Mouse (Mus musculus) left cerebral cortex, postnatal 10 days (tissue): ENCODE results near the gene Hk2. TPM values are rescaled to one million over a fixed set of nuclear protein-coding genes. Genes with fewer than 3 reads are reported as not detected.
A peak's percentile ranks its signal among the peaks of the same experiment; 100 is the strongest.

Experiments
- DNase-seq, 2 experiments: peaks; one replicate each; pipeline ENCODE4 v3.0.0; 2021 to 2022; ENCODE audit warnings: low spot score in 2 of 2, mixed read lengths in 1 of 2; ENCODE audit errors: extremely low spot score in 1 of 2
- intact Hi-C: fragments of 180-260 bp; cut with DNase I; formaldehyde crosslinking; loops from one replicate; pipeline ENCODE4 v1.15.1; 2025
- total RNA-seq, 2 experiments: library from RNA; stranded (reverse); gene quantifications; 2 replicates each; pipeline ENCODE4 v1.2.3; 2021

Hk2 gene
- total RNA-seq, 2 experiments from 2014 or later = 3.6 to 4.5 TPM

DNA sequence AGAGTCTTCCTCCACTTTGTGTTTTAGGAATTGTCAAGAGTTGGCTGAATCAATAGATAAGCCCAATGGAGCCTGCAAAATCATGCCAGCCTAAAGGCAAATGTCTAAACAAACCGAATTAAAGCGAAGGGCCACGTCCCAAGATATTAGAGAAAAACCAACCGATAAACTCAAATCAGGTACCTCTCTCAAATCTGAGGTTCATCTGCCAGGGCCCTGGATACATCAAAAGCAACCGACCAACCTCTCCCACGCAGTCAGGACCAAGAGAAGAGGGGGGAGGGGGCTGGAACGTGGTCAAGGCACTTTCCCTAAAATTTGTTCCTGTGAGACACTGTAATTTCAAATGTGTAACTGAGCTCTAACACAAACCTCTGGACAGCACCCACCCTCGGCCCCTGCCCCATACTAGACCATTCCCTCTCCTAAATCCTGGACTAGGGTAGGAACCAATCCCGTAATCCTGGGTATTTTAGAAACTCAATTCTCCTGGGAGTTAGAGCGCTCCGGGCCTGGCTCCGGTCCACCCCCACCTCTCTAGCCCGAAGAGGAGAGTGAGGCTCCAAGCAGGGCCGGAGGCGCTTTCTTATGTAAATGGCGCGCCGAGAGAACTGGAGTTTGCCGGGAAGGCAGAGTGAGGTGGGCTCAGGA lies 1.7 kb downstream of the Hk2 start:
- peak in 1 of 2 experiments; percentile 36 for DNase-seq
- intact Hi-C loops = no loop called here

DNA sequence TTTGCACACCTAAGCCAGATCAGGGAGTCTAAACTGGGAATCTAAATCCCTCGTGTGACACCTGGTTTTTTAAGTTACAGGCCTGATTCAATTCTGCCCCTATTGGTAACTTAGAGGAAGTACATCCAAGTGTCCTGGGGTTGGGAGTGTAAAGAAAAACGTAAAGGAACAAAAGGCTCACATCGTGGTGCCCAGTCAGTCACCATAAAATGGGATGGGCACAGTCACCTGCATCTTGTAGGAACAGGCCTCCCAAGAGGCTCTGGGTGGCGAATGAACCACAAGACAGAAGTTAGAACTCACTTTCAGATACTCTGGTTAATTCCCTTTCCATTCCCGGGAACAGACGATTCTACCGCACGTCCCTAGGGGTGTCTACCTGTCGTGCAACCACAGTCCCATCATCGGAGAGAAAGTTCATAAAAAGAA lies 2.3 kb downstream of the Hk2 start:
- DNase-seq = no peak
- intact Hi-C loops = no loop called here

DNA sequence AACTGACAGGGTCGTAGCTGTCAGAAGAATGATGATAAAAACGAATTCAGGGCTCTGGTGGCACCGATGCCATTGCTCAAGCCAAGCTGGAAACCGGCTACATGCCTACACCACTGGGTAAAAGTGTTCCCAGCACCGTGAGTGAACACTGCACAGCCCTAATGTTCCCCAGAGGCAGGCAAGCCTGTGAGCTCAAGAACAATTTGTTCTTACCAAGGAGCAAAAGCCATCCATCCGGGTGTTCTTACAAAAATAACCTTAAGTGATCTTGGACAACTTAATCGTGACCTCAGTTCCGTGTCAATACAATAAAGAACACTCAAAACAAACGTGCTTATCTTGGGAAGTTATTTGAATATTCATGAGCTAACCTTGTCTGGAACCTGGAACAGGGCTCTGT lies 3.2 kb downstream of the Hk2 start:
- DNase-seq = no peak

DNA sequence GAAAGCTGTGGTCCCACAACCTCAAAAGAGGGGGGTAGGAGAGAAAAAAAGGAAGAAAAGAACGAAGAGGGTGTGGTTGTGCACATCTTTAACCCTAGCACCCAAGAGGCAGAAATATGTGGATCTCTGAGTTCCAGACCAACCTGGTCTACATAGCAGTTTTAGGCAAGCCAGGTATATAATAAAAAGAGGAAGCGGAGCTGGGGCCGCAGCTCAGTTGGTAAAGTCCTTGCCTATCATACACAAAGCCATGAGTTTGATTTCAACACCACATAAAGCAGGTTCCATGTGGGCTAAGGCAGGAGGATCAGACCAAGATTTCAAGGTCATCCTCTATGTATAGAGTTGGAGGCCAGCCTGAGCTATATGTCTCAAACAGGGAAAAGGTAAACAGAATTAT lies 4.0 kb downstream of the Hk2 start:
- intact Hi-C loops = no loop called here
- DNase-seq = no peak

More for the DNA sequence above, 3.2 kb downstream of the Hk2 start:
- intact Hi-C loops = no loop called here

DNA sequence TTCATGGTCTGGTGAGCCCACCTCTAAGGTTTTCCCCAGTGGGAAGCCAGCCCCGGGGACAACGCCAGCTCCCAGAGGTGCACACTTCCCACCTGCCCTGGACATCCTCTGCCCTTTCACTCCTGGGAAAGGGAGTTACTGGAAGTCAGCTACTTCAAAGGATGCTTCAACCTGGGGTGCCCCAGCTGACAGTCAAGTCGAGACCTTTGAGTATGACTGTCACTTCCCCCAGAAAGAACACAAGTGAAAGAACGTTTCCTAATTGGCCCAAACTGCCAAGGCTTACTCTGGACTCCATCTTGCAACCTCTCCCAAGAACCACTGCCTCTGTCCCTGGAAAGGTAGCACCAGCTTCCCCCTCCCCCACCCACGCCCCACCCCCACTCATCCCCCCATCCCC lies 4.5 kb downstream of the Hk2 start:
- intact Hi-C loops = no loop called here
- no peak for DNase-seq

DNA sequence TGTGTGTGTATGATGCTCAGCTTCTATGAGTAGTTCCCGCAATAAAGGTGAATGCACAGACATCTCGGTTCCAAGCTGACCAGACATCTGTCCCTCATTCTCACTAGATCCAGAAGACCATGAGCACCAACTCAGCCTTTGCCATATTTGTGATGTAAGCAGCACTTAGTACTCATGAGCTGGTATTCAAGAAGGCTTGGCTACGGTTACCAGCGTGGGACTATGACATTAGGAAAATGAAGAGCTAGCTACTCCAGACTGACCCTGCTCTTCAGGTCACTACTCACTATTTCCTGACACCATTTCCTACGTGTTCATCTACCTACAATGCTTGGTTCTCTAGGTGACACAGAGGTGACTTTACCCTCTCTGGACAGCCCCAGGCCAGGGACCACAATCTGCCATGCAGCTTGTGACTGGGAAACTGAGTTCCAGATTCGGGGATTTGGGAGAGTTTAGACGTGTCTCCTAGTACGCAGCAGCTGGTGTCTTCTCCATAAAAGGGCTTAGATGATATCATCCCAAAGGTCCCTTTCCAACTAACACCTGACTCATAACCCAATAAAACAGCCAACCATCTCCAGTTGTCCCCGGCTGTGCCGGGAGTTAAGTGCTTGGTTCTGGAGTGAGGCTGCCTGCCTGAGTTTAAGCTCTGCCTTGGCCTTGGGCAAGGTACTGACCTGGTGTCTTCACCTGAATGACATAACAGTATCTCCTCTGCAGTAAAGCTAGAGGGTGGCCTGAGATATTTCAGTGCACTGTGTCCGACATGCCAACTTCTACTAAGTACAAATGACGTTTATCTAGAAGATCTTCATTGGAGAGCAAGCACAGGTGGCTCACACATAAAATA lies 6.3 kb downstream of the Hk2 start:
- intact Hi-C loops = no loop called here
- DNase-seq = no peak

DNA sequence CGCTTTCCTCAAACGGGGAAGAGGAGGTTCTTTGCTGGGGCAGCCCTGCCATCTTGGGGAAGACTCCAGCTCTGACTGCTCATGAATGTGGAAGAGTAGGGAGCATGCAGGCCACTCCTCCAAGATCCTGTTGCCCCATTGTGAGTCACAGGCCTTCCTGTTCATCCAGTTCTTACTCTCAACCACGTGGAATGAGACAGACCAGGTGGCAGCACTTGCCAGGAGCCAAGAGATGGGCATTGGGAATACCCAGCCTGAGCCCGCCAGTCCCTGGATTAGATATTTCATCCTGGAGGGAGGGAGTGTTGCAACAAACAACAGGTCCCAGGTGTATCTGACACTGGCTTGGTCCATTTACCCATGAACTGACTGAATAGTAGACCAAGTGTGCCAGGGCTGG lies 7.6 kb downstream of the Hk2 start:
- intact Hi-C loops = no loop called here
- DNase-seq = no peak

DNA sequence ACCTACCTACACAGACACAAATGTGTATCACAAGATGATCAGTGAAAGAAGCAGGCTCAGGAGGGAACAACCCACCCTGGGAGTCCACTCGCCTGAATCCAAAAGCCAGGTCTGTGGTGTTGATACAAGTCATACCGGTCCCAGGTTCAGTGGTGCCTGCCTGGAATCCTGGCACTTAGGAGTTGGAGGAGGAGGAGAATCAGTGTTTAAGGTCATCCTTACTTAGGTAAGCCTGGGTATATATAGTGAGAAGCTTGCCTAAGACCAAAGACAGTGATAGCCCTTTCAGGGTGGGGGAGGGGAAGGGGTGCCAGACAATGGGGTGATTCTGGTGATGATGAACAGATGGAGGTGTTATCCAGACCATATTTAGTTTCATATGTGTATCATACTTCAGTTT lies 9.0 kb downstream of the Hk2 start:
- DNase-seq = no peak
- intact Hi-C loops = no loop called here

DNA sequence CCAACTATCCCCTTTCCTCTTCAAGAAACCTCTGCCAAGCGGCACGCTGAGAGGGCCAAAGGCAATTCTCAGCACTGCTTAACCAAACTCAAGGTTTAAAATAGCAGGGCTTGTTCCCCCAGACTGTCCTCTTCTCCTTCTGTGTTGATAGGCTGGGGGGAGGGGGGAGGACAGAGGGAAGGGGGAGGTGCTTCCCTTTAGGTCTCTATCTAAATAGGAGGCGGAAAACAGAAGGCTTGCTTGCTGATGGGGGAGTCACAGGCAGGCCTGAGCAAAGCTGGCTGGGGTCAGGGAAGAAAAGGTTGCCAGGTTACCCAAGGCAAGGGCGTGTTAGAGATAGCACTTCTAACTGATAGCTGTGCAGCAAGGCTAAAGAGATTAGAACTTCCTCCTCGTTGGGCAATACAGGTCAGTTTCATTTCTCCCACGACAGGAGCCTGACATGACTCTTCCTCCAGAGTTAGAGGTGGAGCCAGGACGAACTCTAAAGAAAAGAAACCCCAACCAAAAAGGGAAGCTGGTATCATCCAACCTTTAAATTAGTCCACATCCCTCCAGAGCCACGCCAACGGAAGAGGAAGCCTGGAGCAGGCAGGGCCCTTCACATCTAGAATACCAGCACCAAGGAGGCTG lies 10.3 kb downstream of the Hk2 start:
- intact Hi-C loops = no loop called here
- DNase-seq = no peak

DNA sequence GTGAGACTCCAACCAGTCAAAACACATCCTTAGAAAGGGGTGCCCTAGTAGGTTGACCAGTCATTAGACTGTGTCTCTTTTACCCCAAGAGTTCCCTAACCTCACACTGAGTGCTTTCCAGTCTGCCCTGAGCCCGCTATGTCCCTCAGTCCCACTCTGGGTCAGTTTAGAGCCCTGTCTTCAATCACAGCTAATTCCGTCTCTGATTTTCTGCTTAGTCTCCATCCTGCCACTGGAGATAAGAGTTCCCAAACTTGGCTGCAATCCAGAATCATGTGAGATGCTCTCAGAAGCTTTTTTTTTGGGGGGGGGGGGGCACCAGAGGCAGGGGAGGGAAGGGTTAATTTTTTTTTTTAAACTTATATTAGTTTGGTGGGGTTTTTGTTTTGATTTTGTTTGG lies 11.5 kb downstream of the Hk2 start:
- intact Hi-C loops = no loop called here

DNA sequence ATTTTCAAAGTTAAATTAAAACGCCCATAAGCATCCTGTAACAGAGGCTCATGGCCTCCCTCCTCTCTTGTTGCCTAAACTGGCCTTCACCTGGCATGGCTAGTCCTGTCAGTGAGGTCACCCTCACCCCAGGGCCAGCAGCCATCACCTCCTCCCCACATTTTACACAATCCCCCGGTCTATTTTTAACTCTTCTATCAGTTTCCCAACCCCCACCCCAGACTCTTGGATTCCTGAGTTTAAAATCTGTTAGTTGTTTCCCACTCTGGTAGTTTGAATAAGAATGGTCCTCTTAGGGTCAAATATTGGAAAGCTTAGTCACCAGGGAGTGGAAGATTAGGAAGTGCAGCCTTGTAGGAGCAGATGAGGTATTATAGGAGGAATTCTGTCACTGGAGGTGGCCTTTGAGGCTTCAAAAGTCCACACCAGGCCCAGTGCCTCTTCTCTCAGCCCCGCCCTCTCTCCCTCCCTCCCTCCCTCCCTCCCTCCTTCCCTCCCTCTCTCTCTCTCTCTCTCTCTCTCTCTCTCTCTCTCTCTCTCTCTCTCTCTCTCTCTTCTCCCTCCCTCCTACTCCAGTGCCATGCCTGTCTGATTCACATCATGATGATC lies 13.4 kb downstream of the Hk2 start:
- intact Hi-C loops = no loop called here
- no peak for DNase-seq

More for the DNA sequence above, 11.5 kb downstream of the Hk2 start:
- DNase-seq = no peak

DNA sequence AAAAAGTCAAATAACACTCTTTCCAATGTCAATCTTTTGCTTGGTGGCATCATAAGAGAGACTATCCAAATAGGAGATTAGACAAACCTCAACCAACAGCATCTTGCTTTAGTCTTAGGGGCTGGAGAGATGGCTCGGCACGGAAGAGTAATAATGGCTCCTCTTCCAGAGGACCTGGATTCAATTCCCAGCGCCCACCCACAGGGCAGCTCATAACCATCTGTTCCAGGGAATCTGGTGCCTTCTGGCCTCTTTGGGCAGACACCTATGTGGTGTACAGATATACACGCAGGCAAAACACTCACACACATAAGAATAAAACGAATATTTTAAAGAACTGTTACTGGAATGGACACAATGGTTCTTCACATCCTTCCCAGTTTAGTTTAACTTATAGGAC lies 15.0 kb downstream of the Hk2 start:
- no peak for DNase-seq

DNA sequence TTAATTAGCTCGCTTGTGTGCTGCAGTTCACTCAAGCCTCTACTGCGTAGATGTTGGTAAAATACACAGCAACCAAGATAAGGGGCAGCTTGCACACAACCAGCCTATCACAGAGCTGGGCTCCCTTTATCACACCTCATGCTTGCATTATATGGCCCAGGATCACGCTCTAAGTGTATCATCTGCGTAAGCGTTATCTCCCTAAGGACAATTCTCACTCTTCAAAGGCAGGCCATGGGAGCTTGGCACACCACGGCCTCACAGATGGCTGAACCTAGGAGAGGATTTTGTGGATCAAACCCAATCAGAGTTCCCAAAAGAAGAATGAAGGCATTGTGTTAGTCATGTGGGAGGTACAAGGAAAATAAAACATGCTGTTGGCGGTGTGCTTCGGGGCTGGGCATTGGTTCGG lies 17.4 kb downstream of the Hk2 start:
- intact Hi-C loops = no loop called here
- no peak for DNase-seq

More for the DNA sequence above, 15.0 kb downstream of the Hk2 start:
- intact Hi-C loops = no loop called here

DNA sequence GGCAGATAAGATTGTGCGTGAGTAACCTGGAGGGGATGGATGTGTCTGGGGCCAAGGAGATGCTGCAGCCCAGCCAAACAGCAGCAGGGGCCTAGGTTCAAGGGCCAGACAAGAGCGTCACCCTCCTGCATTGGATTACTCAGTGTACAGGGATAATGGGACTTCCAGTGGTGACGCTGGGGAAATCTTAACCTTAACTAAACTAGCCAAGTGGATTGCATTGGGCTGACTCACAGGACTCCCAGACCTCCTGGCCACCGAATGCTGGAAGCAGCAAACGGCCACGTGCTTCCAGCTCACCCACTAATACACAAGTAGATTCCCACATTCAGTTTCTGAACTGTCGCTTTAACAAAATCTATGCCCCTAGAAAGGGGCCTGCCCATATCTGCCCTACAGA lies 18.0 kb downstream of the Hk2 start:
- intact Hi-C loops = no loop called here
- DNase-seq = no peak

DNA sequence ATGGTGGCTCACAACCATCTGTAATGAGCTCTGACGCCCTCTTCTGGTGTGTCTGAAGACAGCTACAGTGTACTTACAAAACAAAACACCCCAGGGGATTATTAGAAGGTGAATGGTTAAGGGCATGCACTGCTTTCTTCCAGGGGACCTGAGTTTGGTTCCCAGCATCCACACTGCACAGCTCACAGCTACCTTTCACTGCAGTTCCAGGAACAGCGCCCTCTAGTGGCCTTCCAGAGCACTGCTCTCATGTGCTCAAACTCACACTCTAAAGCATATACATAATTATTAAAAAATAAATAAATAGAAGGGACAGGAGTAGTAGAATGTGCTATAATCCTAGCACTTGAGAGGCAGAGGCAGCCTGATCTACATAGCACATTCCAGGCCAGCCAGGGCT lies 18.9 kb downstream of the Hk2 start:
- intact Hi-C loops = no loop called here
- no peak for DNase-seq

DNA sequence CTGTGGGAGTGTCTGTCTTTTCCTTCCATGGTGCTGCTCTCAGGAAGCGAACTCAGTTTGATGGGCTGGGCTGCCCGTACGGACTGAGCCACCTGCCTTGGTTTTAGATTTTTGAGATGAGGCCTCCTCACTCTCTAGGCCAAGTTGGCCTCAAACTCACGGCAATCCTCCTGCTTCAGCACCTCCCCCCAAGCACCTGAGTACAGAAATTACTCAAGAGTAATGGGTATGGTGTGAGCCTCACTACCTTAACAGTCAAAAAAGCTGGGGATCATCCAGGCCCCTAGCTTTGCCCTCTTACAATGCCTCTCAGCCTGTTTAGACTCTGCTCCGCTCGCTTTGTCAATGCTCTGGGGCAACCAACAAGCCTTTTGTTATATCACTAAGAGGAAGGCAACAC lies 19.5 kb downstream of the Hk2 start:
- no peak for DNase-seq
- intact Hi-C loops = no loop called here

DNA sequence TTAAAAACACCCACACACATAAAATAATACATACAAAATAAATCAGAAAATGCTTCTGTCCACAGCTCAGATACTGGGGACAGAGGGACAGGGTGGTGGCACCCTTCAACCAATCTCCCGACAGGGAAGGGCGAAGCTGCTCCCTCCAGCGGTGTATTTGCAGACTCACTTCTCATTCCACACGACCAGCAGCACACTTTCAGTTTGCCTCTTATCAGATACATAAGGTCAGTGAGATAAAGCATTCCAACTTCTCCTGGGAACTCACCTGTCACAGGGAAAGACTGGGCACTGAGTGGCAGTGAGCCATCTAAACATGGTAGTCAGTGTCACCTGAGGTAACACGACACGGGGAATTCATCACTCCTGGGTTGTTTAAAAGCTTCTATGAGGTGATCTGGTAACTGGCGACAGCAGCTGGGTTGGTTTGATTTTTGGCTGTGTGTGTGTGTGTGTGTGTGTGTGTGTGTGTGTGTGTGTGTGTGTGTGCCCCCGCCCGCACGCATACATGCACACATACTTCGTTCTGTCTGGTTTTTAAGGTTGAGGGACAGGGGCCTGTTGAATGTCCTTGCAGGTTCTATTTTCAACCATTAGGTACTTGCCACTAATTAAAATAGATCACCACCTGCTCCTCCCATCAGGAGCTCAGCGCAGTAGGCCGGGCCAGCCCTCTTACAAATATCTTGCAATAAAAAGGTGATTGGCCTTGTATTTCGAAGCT lies 20.5 kb downstream of the Hk2 start:
- intact Hi-C loops = no loop called here
- no peak for DNase-seq

DNA sequence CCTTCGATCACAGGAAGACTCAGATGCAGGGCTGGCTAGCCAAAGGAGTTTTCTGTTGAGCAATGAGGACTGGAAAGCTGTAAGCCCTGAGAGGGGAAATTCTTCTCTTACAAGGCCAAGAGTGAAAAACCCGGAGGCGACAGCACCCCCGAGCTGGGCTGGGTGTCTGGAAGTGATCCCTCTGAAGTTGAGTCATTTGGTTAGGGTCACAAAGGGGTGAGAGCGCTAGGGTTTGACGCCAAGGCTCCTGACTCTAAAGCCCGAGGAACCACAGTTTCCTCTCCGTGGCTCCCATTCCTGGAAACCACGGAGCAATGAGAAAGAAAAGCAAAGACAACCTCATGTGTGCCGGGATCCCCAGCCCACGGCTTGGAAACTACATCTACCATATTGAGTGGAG lies 21.2 kb downstream of the Hk2 start:
- DNase-seq = no peak
- intact Hi-C loops = no loop called here

DNA sequence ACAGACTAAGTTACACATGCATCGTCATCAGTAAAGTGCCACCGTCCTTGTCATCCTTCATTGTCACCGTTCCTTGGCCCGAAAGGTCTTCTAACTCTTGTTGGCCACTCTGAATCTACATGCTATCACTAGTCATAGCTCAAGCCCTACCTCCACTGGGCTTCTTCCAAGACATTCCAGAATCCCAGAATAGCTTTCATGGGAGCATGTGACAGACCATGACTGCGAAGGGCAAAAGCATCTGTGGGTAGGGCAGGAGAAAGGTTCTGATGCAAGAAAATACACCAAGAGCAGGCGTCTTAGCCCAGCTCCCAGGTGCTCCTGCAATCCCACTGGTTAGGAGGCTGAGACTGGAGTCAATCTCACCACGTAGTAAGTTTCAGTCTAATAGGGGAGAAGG lies 22.5 kb downstream of the Hk2 start:
- intact Hi-C loops = no loop called here
- DNase-seq = no peak
